Mouse (Mus musculus): ENCODE measurements around the gene Ehmt2. TPM values are rescaled to one million over a fixed set of nuclear protein-coding genes. Genes with fewer than 3 reads are reported as not detected.
A peak's percentile ranks its signal among the peaks of the same experiment; 100 is the strongest.

The Ehmt2 gene
- polyA plus RNA-seq, 1 experiment from 2014 or later = 62.5 TPM

DNA sequence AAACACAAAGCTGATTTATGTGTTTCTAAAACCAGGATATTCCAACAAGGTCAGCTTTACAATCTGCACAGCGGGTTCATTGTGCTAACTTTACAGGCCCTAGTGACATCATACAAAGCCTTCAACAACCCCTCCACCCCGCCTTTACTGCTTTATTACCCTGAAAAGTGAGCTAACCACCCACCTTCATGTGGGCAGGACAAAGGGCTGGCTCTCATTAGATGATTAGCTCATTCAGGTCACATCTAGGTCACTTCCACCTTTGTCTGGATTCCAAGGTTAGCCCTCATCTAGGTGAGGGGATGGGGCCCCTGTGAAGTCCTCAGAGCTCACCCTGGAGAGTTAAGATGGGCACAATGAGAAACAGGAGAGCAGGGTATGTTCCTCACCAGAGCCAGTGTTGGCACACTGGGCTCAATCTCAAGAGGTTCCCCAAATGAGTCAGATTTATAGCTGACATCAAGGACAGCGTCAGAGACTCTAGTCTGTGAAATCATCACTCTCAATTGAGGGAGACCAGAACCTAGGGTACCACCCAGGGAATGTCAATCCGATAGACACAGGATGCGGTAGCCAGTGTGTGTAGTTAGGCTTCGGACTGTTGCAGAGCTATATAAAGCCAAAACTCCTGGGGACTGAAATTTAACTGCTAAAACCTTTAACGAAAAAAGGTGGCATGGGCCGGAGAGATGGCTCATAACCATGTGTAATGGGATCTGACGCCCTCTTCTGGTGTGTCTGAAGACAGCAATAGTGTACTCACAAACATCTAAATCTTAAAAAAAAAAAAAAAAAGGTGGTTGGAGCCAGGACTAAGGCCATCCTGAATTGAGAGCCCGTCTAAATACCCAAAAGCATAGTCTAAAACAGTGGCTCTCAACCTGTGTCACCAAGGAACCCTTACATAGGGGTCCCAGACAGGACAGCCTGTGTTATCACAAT, 52.5 kb downstream of the Ehmt2 start:
- Histone ChIP-seq H3K4me2 (ENCODE audit: low read length) (peak overlapping the region; percentile 98), H3K4me1 (ENCODE audit: control insufficient read depth, insufficient read depth, low read length) (peaks cover 9% of the 10 kb centered on the region), H3K36me3 (ENCODE audit: control insufficient read depth, insufficient read depth, low read length) (peaks cover 34% of the 10 kb centered on the region), H3K27ac (ENCODE audit: low read depth, low read length) (peak overlapping the region; percentile 93), H3K4me3 (ENCODE audit: low read depth, low read length) (peak overlapping the region; percentile 99), H3K9me3 (replicated peaks; ENCODE audit: control insufficient read depth, low read length) (no peaks in the 10 kb centered on the region), H3K9ac (ENCODE audit: low read length) (peak overlapping the region; percentile 100), H3K27me3 (replicated peaks; ENCODE audit: control insufficient read depth, insufficient read depth, low read length) (0 out of 2 replicates have a peak, but pooled peaks cover 3% of the 10 kb centered on the region)
- DNase-seq (ENCODE audit: low spot score) = peak; percentile 15
- WGBS = 20% methylated on average over 10 of the region's 10 CpGs
- ATAC-seq = no peak

- Histone ChIP-seq H3K9ac (ENCODE audit: low read length) (peak overlapping the region; percentile 100), H3K36me3 (ENCODE audit: control insufficient read depth, insufficient read depth, low read length) (peaks cover 34% of the 10 kb centered on the region), H3K4me2 (ENCODE audit: low read length) (peak overlapping the region; percentile 98), H3K27me3 (replicated peaks; ENCODE audit: control insufficient read depth, insufficient read depth, low read length) (0 out of 2 replicates have a peak, but pooled peaks cover 7% of the 10 kb centered on the region), H3K4me3 (ENCODE audit: low read depth, low read length) (peak overlapping the region; percentile 99), H3K27ac (ENCODE audit: low read depth, low read length) (peak overlapping the region; percentile 93), H3K9me3 (replicated peaks; ENCODE audit: control insufficient read depth, low read length) (no peaks in the 10 kb centered on the region), H3K4me1 (ENCODE audit: control insufficient read depth, insufficient read depth, low read length) (peaks cover 9% of the 10 kb centered on the region)
- ATAC-seq (no peak; the same call in none of the 2 replicates), DNase-seq (ENCODE audit: low spot score) (peak; percentile 32)
- WGBS = under 1% methylated on average over 29 of the region's 29 CpGs
Observed at GRCm38 (mm10) chr17:34951636-34952377, 53.5 kb downstream of the Ehmt2 start.

GRCm38 (mm10) chr17:34952378-34953040, 54.2 kb downstream of the Ehmt2 start:
- peaks cover 34% of the 10 kb centered on the region for H3K36me3 ChIP-seq (ENCODE audit: control insufficient read depth, insufficient read depth, low read length)
- WGBS = under 1% methylated on average over 23 of the region's 23 CpGs
- peak overlapping the region; percentile 99 for H3K4me3 ChIP-seq (ENCODE audit: low read depth, low read length)
- H3K27ac ChIP-seq (ENCODE audit: low read depth, low read length) = peak overlapping the region; percentile 93
- 0 out of 2 replicates have a peak, but pooled peaks cover 7% of the 10 kb centered on the region for H3K27me3 ChIP-seq (replicated peaks; ENCODE audit: control insufficient read depth, insufficient read depth, low read length)
- no peaks in the 10 kb centered on the region for H3K9me3 ChIP-seq (replicated peaks; ENCODE audit: control insufficient read depth, low read length)
- peak overlapping the region; percentile 98 for H3K4me2 ChIP-seq (ENCODE audit: low read length)
- peak; percentile 83 for ATAC-seq
- peak; percentile 86 for DNase-seq (ENCODE audit: low spot score)
- H3K4me1 ChIP-seq (ENCODE audit: control insufficient read depth, insufficient read depth, low read length) = peaks cover 9% of the 10 kb centered on the region
- H3K9ac ChIP-seq (ENCODE audit: low read length) = peak overlapping the region; percentile 100

DNA sequence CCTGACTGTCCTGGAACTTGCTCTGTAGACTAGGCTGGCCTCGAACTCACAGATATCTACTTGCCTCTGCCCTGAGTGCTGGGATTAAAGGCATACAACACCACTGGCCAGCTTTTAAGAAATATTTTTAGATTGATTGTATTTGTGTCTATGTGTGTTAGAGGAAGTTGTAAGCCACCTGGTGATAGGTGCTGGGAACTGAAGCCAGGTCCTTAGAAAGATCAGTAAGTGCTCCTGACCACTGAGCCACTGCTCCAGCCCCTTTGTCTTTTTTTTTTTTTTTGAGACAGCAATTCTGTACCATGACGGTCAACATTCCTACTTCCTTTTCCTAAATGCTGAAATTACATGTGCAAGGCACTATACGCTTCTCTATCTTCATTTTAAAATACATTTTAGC, 55.0 kb downstream of the Ehmt2 start:
- 0 out of 2 replicates have a peak, but pooled peaks cover 7% of the 10 kb centered on the region for H3K27me3 ChIP-seq (replicated peaks; ENCODE audit: control insufficient read depth, insufficient read depth, low read length)
- H3K36me3 ChIP-seq (ENCODE audit: control insufficient read depth, insufficient read depth, low read length) = peaks cover 29% of the 10 kb centered on the region
- H3K4me2 ChIP-seq (ENCODE audit: low read length) = no peak overlapping the region
- H3K9me3 ChIP-seq (replicated peaks; ENCODE audit: control insufficient read depth, low read length) = no peaks in the 10 kb centered on the region
- H3K4me3 ChIP-seq (ENCODE audit: low read depth, low read length) = 0 out of 2 replicates have a peak overlapping the region, but pooled peaks have one; percentile 99
- 92% methylated on average over 3 of the region's 3 CpGs for WGBS
- peaks cover 9% of the 10 kb centered on the region for H3K4me1 ChIP-seq (ENCODE audit: control insufficient read depth, insufficient read depth, low read length)
- DNase-seq (ENCODE audit: low spot score) = no peak
- H3K27ac ChIP-seq (ENCODE audit: low read depth, low read length) = no peak overlapping the region
- no peak overlapping the region for H3K9ac ChIP-seq (ENCODE audit: low read length)
- ATAC-seq = no peak

DNA sequence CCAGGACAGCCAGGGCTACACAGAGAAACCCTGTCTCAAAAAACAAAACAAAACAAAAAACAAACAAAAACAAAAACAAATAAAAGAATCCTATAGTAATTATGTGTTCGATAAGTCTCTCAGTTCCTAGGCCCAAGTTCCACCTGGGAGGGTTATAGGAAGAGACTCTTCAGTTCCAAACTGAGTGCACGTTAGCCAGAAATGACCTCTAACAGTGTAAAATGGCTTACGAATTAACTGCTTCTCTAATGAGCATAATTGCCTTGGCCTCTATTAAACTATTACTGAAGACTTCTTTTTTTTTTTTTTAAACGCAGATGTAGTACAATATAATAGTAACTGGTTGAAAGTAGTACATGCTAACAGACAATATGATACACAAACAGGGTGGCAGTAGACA, 55.6 kb downstream of the Ehmt2 start:
- ATAC-seq (no peak), DNase-seq (ENCODE audit: low spot score) (no peak)
- Histone ChIP-seq H3K4me1 (ENCODE audit: control insufficient read depth, insufficient read depth, low read length) (peaks cover 9% of the 10 kb centered on the region), H3K27ac (ENCODE audit: low read depth, low read length) (no peak overlapping the region), H3K4me2 (ENCODE audit: low read length) (no peak overlapping the region), H3K27me3 (replicated peaks; ENCODE audit: control insufficient read depth, insufficient read depth, low read length) (0 out of 2 replicates have a peak, but pooled peaks cover 7% of the 10 kb centered on the region), H3K36me3 (ENCODE audit: control insufficient read depth, insufficient read depth, low read length) (peaks cover 22% of the 10 kb centered on the region), H3K4me3 (ENCODE audit: low read depth, low read length) (no peak overlapping the region), H3K9me3 (replicated peaks; ENCODE audit: control insufficient read depth, low read length) (no peaks in the 10 kb centered on the region), H3K9ac (ENCODE audit: low read length) (no peak overlapping the region)
- 85% methylated on average over 4 of the region's 4 CpGs for WGBS

GRCm38 (mm10) chr17:34954831-34955230, 56.6 kb downstream of the Ehmt2 start:
- Histone ChIP-seq H3K9me3 (replicated peaks; ENCODE audit: control insufficient read depth, low read length) (no peaks in the 10 kb centered on the region), H3K27ac (ENCODE audit: low read depth, low read length) (no peak overlapping the region), H3K9ac (ENCODE audit: low read length) (no peak overlapping the region), H3K4me2 (ENCODE audit: low read length) (no peak overlapping the region), H3K27me3 (replicated peaks; ENCODE audit: control insufficient read depth, insufficient read depth, low read length) (0 out of 2 replicates have a peak, but pooled peaks cover 7% of the 10 kb centered on the region), H3K4me3 (ENCODE audit: low read depth, low read length) (no peak overlapping the region), H3K4me1 (ENCODE audit: control insufficient read depth, insufficient read depth, low read length) (peaks cover 9% of the 10 kb centered on the region), H3K36me3 (ENCODE audit: control insufficient read depth, insufficient read depth, low read length) (peaks cover 16% of the 10 kb centered on the region)
- ATAC-seq = no peak
- WGBS = 84% methylated on average over 4 of the region's 4 CpGs
- no peak for DNase-seq (ENCODE audit: low spot score)

GRCm38 (mm10) chr17:34955884-34956283, 57.6 kb downstream of the Ehmt2 start:
- no peak overlapping the region for H3K4me3 ChIP-seq (ENCODE audit: low read depth, low read length)
- no peak for DNase-seq (ENCODE audit: low spot score)

GRCm38 (mm10) chr17:34956340-34956739, 58.1 kb downstream of the Ehmt2 start:
- Histone ChIP-seq H3K4me3 (ENCODE audit: low read depth, low read length) (no peak overlapping the region), H3K9ac (ENCODE audit: low read length) (no peak overlapping the region), H3K4me1 (ENCODE audit: control insufficient read depth, insufficient read depth, low read length) (no peaks in the 10 kb centered on the region; the same call in 1 of the 2 replicates), H3K9me3 (replicated peaks; ENCODE audit: control insufficient read depth, low read length) (no peaks in the 10 kb centered on the region), H3K4me2 (ENCODE audit: low read length) (no peak overlapping the region), H3K27ac (ENCODE audit: low read depth, low read length) (no peak overlapping the region), H3K27me3 (replicated peaks; ENCODE audit: control insufficient read depth, insufficient read depth, low read length) (0 out of 2 replicates have a peak, but pooled peaks cover 7% of the 10 kb centered on the region), H3K36me3 (ENCODE audit: control insufficient read depth, insufficient read depth, low read length) (peaks cover under 1% of the 10 kb centered on the region; the same call in 1 of the 2 replicates)
- peak; percentile 48 for DNase-seq (ENCODE audit: low spot score)
- no peak for ATAC-seq
- WGBS = 47% methylated on average over 1 of the region's 1 CpGs

More at GRCm38 (mm10) chr17:34955884-34956283, 57.6 kb downstream of the Ehmt2 start:
- Histone ChIP-seq H3K27me3 (replicated peaks; ENCODE audit: control insufficient read depth, insufficient read depth, low read length) (0 out of 2 replicates have a peak, but pooled peaks cover 7% of the 10 kb centered on the region), H3K9ac (ENCODE audit: low read length) (no peak overlapping the region), H3K4me1 (ENCODE audit: control insufficient read depth, insufficient read depth, low read length) (peaks cover 2% of the 10 kb centered on the region), H3K4me2 (ENCODE audit: low read length) (no peak overlapping the region), H3K27ac (ENCODE audit: low read depth, low read length) (no peak overlapping the region), H3K9me3 (replicated peaks; ENCODE audit: control insufficient read depth, low read length) (no peaks in the 10 kb centered on the region), H3K36me3 (ENCODE audit: control insufficient read depth, insufficient read depth, low read length) (peaks cover 5% of the 10 kb centered on the region)
- ATAC-seq = no peak
- 74% methylated on average over 3 of the region's 3 CpGs for WGBS
